Mouse (Mus musculus): Measurements from ENCODE around the gene Ubash3a.

The Ubash3a gene

GRCm38 (mm10) chr17:31280269-31280668 lies 72.6 kb downstream of the Ubash3a start:
- no peak for ATAC-seq (ENCODE audit: low TSS enrichment)

DNA sequence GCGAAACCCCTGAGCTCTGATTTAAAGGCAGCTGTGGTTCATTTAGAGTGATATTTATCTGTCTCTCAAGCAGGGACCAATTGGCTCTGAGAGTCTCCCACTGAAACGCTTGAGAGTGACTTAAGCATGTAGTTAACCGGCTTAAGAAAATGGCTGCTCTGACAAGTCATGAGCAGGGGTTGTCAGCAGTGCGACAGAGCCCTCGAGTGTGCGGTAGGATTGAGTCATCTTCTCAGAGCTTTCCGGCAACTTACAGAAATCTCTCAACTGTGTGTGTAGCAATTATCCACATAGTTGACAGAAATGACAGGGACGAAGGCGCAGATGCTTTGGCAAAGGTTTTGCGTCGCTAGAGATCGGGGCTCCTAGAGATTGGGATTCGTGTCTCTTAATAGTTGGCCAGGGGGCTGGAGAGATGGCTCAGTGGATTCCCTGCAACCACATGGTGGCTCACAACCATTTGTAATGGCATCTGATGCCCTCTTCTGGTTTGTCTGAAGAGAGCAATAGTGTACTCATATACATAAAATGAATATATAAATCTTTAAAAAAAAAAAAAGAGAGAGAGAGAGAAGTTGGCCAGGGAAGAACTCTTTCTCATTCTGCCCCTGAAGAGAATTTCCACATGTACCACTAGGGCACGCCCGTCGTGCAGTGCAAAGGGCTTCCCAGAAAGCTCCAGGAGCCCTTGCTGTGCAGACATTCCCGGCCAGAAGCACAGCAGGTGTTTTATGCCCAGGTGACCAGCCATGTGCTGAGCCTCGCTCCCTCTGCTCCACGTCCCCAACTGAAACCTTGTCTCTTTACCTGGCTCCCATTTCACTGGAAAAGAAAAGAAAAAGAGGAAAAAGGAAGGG lies 74.4 kb downstream of the Ubash3a start:
- ATAC-seq (ENCODE audit: low TSS enrichment) = no peak

- ATAC-seq (ENCODE audit: low TSS enrichment) = no peak
Observed at GRCm38 (mm10) chr17:31282687-31283053, 75.0 kb downstream of the Ubash3a start.

GRCm38 (mm10) chr17:31285867-31286266 lies 78.2 kb downstream of the Ubash3a start:
- no peak for ATAC-seq (ENCODE audit: low TSS enrichment)

- no peak for ATAC-seq (ENCODE audit: low TSS enrichment)
Observed at GRCm38 (mm10) chr17:31286492-31286891, 78.8 kb downstream of the Ubash3a start, which contains the start of gene Slc37a1. Slc37a1 (plus strand) TSS chr17:31286792.

DNA sequence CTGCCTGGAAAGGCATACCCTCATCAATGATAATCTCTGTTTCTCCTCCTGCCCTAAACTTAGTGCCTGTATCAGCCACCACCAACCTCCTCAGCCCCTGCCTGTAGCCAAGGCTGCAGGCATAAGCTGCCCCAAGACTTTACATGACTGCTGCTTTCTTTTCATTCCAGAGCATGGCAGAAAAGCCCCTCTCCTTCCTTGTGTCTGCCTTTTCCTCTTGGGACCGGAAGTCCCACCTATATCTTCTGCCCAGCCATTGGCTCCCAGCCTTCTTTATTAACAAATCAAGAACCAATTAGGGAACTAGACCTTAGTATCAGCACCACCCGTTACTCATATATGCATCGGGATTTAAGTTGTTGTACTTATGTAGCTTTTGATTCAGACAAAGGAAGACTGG lies 79.5 kb downstream of the Ubash3a start:
- ATAC-seq (ENCODE audit: low TSS enrichment) = no peak

GRCm38 (mm10) chr17:31288999-31289726 lies 81.5 kb downstream of the Ubash3a start:
- ATAC-seq (ENCODE audit: low TSS enrichment) = no peak

GRCm38 (mm10) chr17:31290311-31290710 lies 82.6 kb downstream of the Ubash3a start:
- ATAC-seq (ENCODE audit: low TSS enrichment) = no peak

- ATAC-seq (ENCODE audit: low TSS enrichment) = no peak
Observed at GRCm38 (mm10) chr17:31290859-31291258, 83.2 kb downstream of the Ubash3a start.

- no peak for ATAC-seq (ENCODE audit: low TSS enrichment)
Observed at GRCm38 (mm10) chr17:31294363-31295214, 86.9 kb downstream of the Ubash3a start.

DNA sequence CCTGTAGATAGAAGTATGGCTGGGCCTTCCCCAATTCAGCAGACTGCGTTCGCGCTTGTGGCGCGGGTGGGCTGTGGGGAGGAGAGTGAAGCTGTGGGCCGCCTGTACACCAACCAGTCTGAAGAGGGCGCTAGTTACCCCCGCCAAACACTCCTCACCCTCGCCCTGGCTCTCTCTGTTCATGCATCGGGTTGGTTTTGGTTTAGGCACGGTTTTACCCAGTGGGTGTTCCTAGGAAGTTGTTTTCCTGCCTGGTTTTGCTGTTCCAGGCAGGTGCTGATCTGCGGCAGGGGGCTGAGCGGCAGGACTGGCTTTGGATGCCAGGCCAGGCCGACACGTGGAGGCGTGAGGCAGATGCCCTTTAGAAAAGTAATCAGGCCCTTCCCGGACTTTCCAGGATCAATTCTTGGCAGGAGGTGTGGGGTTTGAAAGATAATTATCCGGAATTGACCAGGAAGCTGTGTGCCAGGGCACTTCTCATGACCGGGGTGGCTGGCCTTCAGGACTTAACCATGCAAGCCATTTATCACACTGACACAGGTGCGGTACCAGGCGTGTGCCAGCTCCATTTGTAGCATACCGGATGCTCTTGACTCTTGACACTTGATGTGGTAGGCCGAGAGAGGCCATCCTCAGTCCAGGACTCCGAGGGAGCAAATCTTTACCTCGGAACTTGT lies 87.7 kb downstream of the Ubash3a start:
- ATAC-seq (ENCODE audit: low TSS enrichment) = peak; percentile 46; the same call in 1 of the 2 replicates

DNA sequence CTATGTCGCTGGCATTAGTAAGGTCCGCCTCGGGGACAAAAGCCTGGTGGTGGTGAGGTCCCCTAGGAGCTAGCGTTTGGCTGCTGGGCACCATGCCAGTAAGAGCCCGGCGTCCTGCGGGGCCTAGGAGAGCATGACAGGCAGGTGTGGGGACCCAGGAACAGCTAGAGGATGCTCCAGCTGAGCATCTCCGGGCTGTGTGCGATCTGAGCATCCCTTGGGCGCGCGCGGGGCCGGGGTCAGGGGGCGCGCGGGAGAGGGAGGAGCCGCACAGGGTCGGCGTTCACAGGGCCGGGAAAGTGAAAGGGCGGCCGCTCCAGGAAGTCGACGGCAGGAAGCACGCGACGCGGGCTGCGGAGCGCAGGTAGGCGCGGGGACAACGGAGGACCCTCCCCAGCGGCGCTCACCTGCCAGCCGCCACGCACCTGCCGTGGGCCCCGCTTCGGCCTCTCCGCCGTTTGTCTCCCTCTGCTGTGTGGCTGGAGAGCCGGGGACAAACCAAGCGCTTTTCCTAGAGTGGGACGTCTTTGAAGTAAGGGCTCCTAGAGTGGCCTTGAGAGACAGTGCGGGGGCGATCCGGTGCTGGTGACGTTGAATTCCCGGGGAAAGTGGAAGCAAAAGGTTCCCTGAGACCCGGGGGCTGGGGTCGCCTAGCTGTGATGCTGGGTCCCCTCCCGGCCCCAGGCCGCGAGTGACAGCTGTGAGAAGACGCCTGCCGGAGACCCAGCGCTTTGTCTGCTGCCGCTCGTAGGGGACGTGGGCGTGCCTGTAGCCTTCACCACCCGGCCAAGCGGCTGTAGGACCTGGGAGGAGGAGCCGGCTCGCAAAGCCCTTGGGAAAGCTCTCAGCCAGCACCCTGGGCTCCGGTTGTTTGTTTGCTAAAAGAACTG lies 88.5 kb downstream of the Ubash3a start:
- peak; percentile 78 for ATAC-seq (ENCODE audit: low TSS enrichment)
